ENCODE assay signal across 8 mouse cellular contexts in genomic region chr16:93292965-93293653, GRCm38 (mm10).
DNase-seq lines count a peak whose midpoint lies in the region; ATAC-seq and TF ChIP-seq lines count a peak whose summit lies in the region.

No protein-coding gene starts in this region.

- no peaks in the 10 kb centered on the region for H3K79me2 ChIP-seq in MEL (ENCODE audit: control insufficient read depth, insufficient read depth, low read length, poor library complexity)

- H3K36me3 ChIP-seq in MEL (ENCODE audit: control insufficient read depth in 1 of 2, insufficient read depth in 2 of 2, low read length in 2 of 2): no peaks in the 10 kb centered on the region; a peak in 1 of 4 replicates
- H3K36me3 ChIP-seq in forebrain, embryonic 16.5 days (ENCODE audit: control insufficient read depth, insufficient read depth): no peaks in the 10 kb centered on the region
- H3K36me3 ChIP-seq in lung, embryonic 16.5 days (ENCODE audit: control insufficient read depth, insufficient read depth, low read length): no peaks in the 10 kb centered on the region

- TF ChIP-seq POLR2A in MEL (IDR thresholded peaks at IDR 0.05; ENCODE audit: control insufficient read depth in 1 of 2, insufficient read depth in 1 of 2, low read depth in 1 of 2, low read length in 2 of 2, poor library complexity in 1 of 2): no peak

- no peak overlapping the region for H3K27ac ChIP-seq in MEL (ENCODE audit: control insufficient read depth, low read depth, low read length)
- H3K27ac ChIP-seq in forebrain, embryonic 16.5 days (ENCODE audit: low read length): no peak overlapping the region
- peak overlapping the region; percentile 84 for H3K27ac ChIP-seq in lung, embryonic 16.5 days (ENCODE audit: low read length)

- peaks cover 0 to 3% of the 10 kb centered on the region in 2 experiments; a peak in 2 of 4 replicates for H3K4me1 ChIP-seq in MEL (ENCODE audit: control insufficient read depth in 1 of 2, insufficient read depth in 2 of 2, low read length in 2 of 2)
- H3K4me1 ChIP-seq in forebrain, embryonic 16.5 days (replicated peaks; ENCODE audit: control insufficient read depth, insufficient read depth, low read length): peaks cover 5% of the 10 kb centered on the region; the same call in 1 of the 2 replicates
- H3K4me1 ChIP-seq in lung, embryonic 16.5 days (replicated peaks; ENCODE audit: control insufficient read depth, insufficient read depth, low read length): no peaks in the 10 kb centered on the region

- no peak overlapping the region for H3K9ac ChIP-seq in MEL (ENCODE audit: control insufficient read depth, low read depth, low read length, poor library complexity, severe bottlenecking)
- H3K9ac ChIP-seq in forebrain, embryonic 16.5 days (replicated peaks; ENCODE audit: low read depth, low read length): no peak overlapping the region
- H3K9ac ChIP-seq in lung, embryonic 16.5 days (ENCODE audit: low read length): no peak overlapping the region

- peak; percentile 84 to 94 (median 92) for TF ChIP-seq CTCF in MEL (IDR thresholded peaks at IDR 0.05 in 2 of 3, conservative IDR thresholded peaks at IDR 0.05 in 1 of 3; ENCODE audit: control insufficient read depth in 1 of 3, insufficient read depth in 1 of 3, low read depth in 2 of 3, low read length in 3 of 3, poor library complexity in 1 of 3, severe bottlenecking in 1 of 3)

- H3K27me3 ChIP-seq in MEL (ENCODE audit: control insufficient read depth in 1 of 2, insufficient read depth in 2 of 2, low read length in 2 of 2): peaks cover 0 to 2% of the 10 kb centered on the region in 2 experiments; a peak in 2 of 4 replicates
- H3K27me3 ChIP-seq in forebrain, embryonic 16.5 days (replicated peaks; ENCODE audit: control insufficient read depth, insufficient read depth, low read length): peaks cover 4% of the 10 kb centered on the region; the same call in 1 of the 2 replicates
- no peaks in the 10 kb centered on the region for H3K27me3 ChIP-seq in lung, embryonic 16.5 days (ENCODE audit: control insufficient read depth, insufficient read depth, low read depth, low read length)

- no peak overlapping the region for H3K4me3 ChIP-seq in MEL (ENCODE audit: control insufficient read depth in 1 of 2, insufficient read depth in 1 of 2, low read depth in 2 of 2, low read length in 2 of 2)
- H3K4me3 ChIP-seq in forebrain, embryonic 16.5 days (replicated peaks; ENCODE audit: low read length): no peak overlapping the region
- no peak overlapping the region for H3K4me3 ChIP-seq in lung, embryonic 16.5 days (ENCODE audit: low read length)

- H3K4me2 ChIP-seq in forebrain, embryonic 16.5 days (ENCODE audit: low read length): no peak overlapping the region
- no peak overlapping the region for H3K4me2 ChIP-seq in lung, embryonic 16.5 days (ENCODE audit: low read depth, low read length)

- no peaks in the 10 kb centered on the region for H3K9me3 ChIP-seq in MEL (replicated peaks; ENCODE audit: insufficient read depth, low read length)
- H3K9me3 ChIP-seq in forebrain, embryonic 16.5 days (ENCODE audit: control insufficient read depth, low read length): no peaks in the 10 kb centered on the region
- H3K9me3 ChIP-seq in lung, embryonic 16.5 days (ENCODE audit: control insufficient read depth, low read length): no peaks in the 10 kb centered on the region

- no peak; the same call in none of the 2 replicates for TF ChIP-seq RAD21 in MEL (IDR thresholded peaks at IDR 0.05; ENCODE audit: low read depth, low read length)

- DNase-seq in MEL (ENCODE audit: low read depth, low spot score): peak; percentile 82
- DNase-seq in cerebellum, adult 11-12 months: peak; percentile 15
- DNase-seq in layer of hippocampus, adult 8-10 months (ENCODE audit: low spot score in 2 of 2): peak; percentile 24 to 58
- DNase-seq in retina, embryonic 14.5 days (ENCODE audit: low spot score): peak; percentile 93
- DNase-seq in thymus, postnatal 36 days: peak; percentile 75 to 78

- 30% methylated on average over 13 of the region's 13 CpGs for WGBS in forebrain, embryonic 16.5 days
- 21% methylated on average over 13 of the region's 13 CpGs for WGBS in lung, embryonic 16.5 days

- no peak for TF ChIP-seq EP300 in MEL (IDR thresholded peaks at IDR 0.05; ENCODE audit: low read depth in 1 of 2, low read length in 2 of 2)

- ATAC-seq in forebrain, embryonic 16.5 days: peak; percentile 67
- ATAC-seq in hematopoietic stem cell, adult 5-6 weeks (replicated peaks in 1 of 2; ENCODE audit: insufficient read depth in 1 of 2, low FRiP score in 2 of 2, low TSS enrichment in 1 of 2, low read depth in 1 of 2, poor library complexity in 2 of 2, severe bottlenecking in 2 of 2): peak; percentile 71 to 84
- ATAC-seq in lung, embryonic 16.5 days (ENCODE audit: low read depth): peak; percentile 92

TF ChIP-seq in MEL, 35 proteins besides CTCF, POLR2A, EP300 and RAD21:
- TF ChIP-seq SMC3 (IDR thresholded peaks at IDR 0.05; ENCODE audit: low read depth, low read length) (peak; percentile 99), ZC3H11A (IDR thresholded peaks at IDR 0.05; ENCODE audit: low read depth, low read length) (peak; percentile 99), SIN3A (IDR thresholded peaks at IDR 0.05; ENCODE audit: low read length) (0 out of 2 replicates have a peak, but pooled peaks have one; percentile 23), BHLHE40 (IDR thresholded peaks at IDR 0.05; ENCODE audit: borderline replicate concordance, low read depth, low read length) (no peak), NELFE (IDR thresholded peaks at IDR 0.05; ENCODE audit: low read depth, low read length) (no peak)

Comparison
In these comparisons a context has a peak if more than half of its experiments do, and no peak if none do; other contexts are left out.
1. DNase-seq: peak in every context shown above with its lines; median percentile 93 in retina, embryonic 14.5 days; 82 in MEL; 76 in thymus, postnatal 36 days; 41 in layer of hippocampus, adult 8-10 months; 15 in cerebellum, adult 11-12 months.